In genomic region chr8:82777945-82778344, GRCm38 (mm10) we compare ENCODE assay signal across 13 mouse cellular contexts.
"Had no signal": no experiment of that assay in that cellular context is flagged by ENCODE, and none has a peak within 500 bp of the region (broad histone marks: within the 10 kb centered on the region; RNA-seq: fewer than 3 reads in every experiment).

No protein-coding gene starts in this region.

- H3K36me3 ChIP-seq: limb, embryonic 12.5 days; limb, embryonic 15.5 days; midbrain, embryonic 12.5 days; midbrain, embryonic 15.5 days; neural tube, embryonic 13.5 days had no signal

- DNase-seq: left cerebral cortex, postnatal 4 days; liver, postnatal 0 days; lung, embryonic 14.5 days; retina, postnatal 1 day; thymus, adult 18-20 months; thymus, postnatal 36 days had no signal

- H3K4me3 ChIP-seq: limb, embryonic 12.5 days; limb, embryonic 15.5 days; midbrain, embryonic 12.5 days; midbrain, embryonic 15.5 days; neural tube, embryonic 13.5 days had no signal

- H3K4me2 ChIP-seq: limb, embryonic 12.5 days; limb, embryonic 15.5 days; liver, embryonic 11.5 days; lung, embryonic 14.5 days; midbrain, embryonic 12.5 days; midbrain, embryonic 15.5 days; neural tube, embryonic 13.5 days had no signal

- H3K27me3 ChIP-seq: limb, embryonic 12.5 days; limb, embryonic 15.5 days; midbrain, embryonic 12.5 days; midbrain, embryonic 15.5 days; neural tube, embryonic 13.5 days had no signal

- ATAC-seq: liver, postnatal 0 days; lung, postnatal 0 days; midbrain, embryonic 15.5 days had no signal
